ENCODE assay signal across 7 mouse cellular contexts in the genomic region with DNA sequence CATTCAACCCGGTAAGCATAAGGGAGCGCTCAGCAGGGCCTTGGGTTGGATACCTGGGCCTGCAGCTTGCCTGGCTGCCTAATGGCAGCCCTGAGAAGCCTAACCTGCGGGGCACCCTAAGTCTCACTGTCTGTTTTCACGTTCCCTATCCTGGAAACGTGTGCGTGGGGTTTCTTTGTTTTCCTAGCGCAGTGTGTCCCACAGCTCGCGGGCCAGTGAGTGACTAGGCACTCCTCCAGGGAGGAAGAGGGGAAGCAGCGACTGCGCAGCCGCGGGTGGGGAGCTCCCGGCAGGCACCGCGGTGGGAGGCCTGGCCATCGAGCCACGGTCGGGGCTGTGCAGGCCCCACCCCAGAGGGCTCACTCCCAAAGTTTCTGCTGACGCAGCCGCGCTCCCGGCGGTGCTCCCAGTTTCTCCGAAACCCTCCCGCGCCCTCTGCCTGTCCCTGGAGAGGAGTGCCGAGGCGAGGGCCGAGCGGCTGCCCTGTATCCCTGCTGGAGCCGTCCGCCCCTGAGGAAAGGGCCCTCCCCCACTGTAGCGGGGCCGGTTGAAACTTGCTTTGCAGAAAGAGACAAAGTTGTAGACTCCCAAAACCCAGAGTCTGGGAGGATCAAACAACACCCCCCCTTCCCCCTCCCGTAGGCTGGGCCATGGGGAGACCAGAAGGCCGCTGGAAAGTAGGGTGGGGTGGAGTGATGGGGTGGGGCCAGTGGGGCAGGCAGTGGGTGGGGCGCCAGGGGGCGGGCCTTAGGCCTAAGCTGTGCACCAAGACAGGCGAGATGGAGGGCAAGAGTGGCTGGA.
A peak's percentile ranks its signal among the peaks of the same experiment; 100 is the strongest.
DNase-seq lines count a peak whose midpoint lies in the region; ATAC-seq lines count a peak whose summit lies in the region.

No protein-coding gene starts in this region.

- ATAC-seq in granulocyte monocyte progenitor cell, adult 5-6 weeks (replicated peaks; ENCODE audit: poor library complexity, severe bottlenecking): peak; percentile 69
- peak; percentile 95 for ATAC-seq in midbrain, embryonic 13.5 days

- H3K4me2 ChIP-seq in midbrain, embryonic 13.5 days (replicated peaks): peak overlapping the region; percentile 85

- H3K27me3 ChIP-seq in limb, embryonic 10.5 days (ENCODE audit: low read depth, poor library complexity, severe bottlenecking): no peaks in the 10 kb centered on the region
- H3K27me3 ChIP-seq in midbrain, embryonic 13.5 days: no peaks in the 10 kb centered on the region

- H3K4me3 ChIP-seq in limb, embryonic 10.5 days: peak overlapping the region; percentile 63
- peak overlapping the region; percentile 56 for H3K4me3 ChIP-seq in midbrain, embryonic 13.5 days (replicated peaks)

- no peaks in the 10 kb centered on the region for H3K36me3 ChIP-seq in limb, embryonic 10.5 days
- no peaks in the 10 kb centered on the region for H3K36me3 ChIP-seq in midbrain, embryonic 13.5 days

- H3K4me1 ChIP-seq in limb, embryonic 10.5 days: peaks cover 33% of the 10 kb centered on the region
- H3K4me1 ChIP-seq in midbrain, embryonic 13.5 days (replicated peaks): peaks cover 50% of the 10 kb centered on the region

- H3K9ac ChIP-seq in midbrain, embryonic 13.5 days (replicated peaks): peak overlapping the region; percentile 79

- H3K9me3 ChIP-seq in limb, embryonic 10.5 days (replicated peaks): no peaks in the 10 kb centered on the region
- H3K9me3 ChIP-seq in midbrain, embryonic 13.5 days: no peaks in the 10 kb centered on the region

- WGBS in limb, embryonic 10.5 days: 2% methylated on average over 40 of the region's 40 CpGs
- under 1% methylated on average over 40 of the region's 40 CpGs for WGBS in midbrain, embryonic 13.5 days

- peak; percentile 97 for DNase-seq in adrenal gland, adult 8-10 months
- peak; percentile 93 for DNase-seq in embryo, embryonic 9.5 days (ENCODE audit: extremely low spot score)
- DNase-seq in kidney, adult 11 months: peak; percentile 98
- peak; percentile 93 for DNase-seq in limb, embryonic 10.5 days (ENCODE audit: low spot score)
- DNase-seq in spleen, adult 12 weeks (ENCODE audit: low spot score): peak; percentile 84

- H3K27ac ChIP-seq in limb, embryonic 10.5 days: peak overlapping the region; percentile 97
- H3K27ac ChIP-seq in midbrain, embryonic 13.5 days: peak overlapping the region; percentile 92

Comparison
In these comparisons a context has a peak if more than half of its experiments do, and no peak if none do; other contexts are left out.
1. Peak in every context shown above with its lines: DNase-seq, ATAC-seq, H3K4me3 ChIP-seq and H3K27ac ChIP-seq.